Mouse (Mus musculus) heart, adult 2 months (tissue): ENCODE measurements around the gene Olfr1221. TPM values are rescaled to one million over a fixed set of nuclear protein-coding genes. Genes with fewer than 3 reads are reported as not detected.
"Not testable (repeated sequence)": the region's sequence is repeated elsewhere in the genome, so short reads cannot be mapped to it uniquely, and the experiment has no call there.

Experiments used
- DNase-seq, 2 experiments: peaks; one replicate each; pipeline ENCODE4 v3.0.0; 2021
- H3K27ac ChIP-seq: fragments of 200-600 bp; 2 replicates; pipeline ENCODE4 v1.8.1; 2022
- H3K27me3 ChIP-seq: fragments of 200-500 bp; 2 replicates; pipeline ENCODE4 v1.6.1; 2012; ENCODE audit warnings: mild to moderate bottlenecking, low read length, inconsistent platforms, mixed read lengths; ENCODE audit not compliant: control insufficient read depth, insufficient read depth
- H3K36me3 ChIP-seq: fragments of 200-500 bp; 2 replicates; pipeline ENCODE4 v1.6.1; 2012; ENCODE audit warnings: low read length, inconsistent platforms; ENCODE audit not compliant: control insufficient read depth, insufficient read depth
- H3K4me1 ChIP-seq: fragments of 200-500 bp; 2 replicates; pipeline ENCODE4 v1.6.1; 2011; ENCODE audit warnings: low read length; ENCODE audit not compliant: control insufficient read depth, insufficient read depth
- H3K4me3 ChIP-seq: fragments of 200-600 bp; 2 replicates; pipeline ENCODE4 v1.8.1; 2022
- H3K79me2 ChIP-seq: fragments of 200-500 bp; replicated peaks from 2 replicates; pipeline ENCODE4 v1.6.1; 2012; ENCODE audit warnings: mild to moderate bottlenecking, inconsistent platforms, low read length, moderate library complexity, mixed read lengths; ENCODE audit not compliant: control insufficient read depth, insufficient read depth
- H3K9ac ChIP-seq: fragments of 200-500 bp; 2 replicates; pipeline ENCODE4 v1.6.1; 2012; ENCODE audit warnings: low read depth, mild to moderate bottlenecking, control low read depth, inconsistent platforms, low read length, mixed read lengths
- CTCF ChIP-seq: fragments of 200-600 bp; IDR thresholded peaks from 2 replicates; pipeline ENCODE4 v1.8.1; 2022; ENCODE audit warnings: antibody characterized with exemption, mild to moderate bottlenecking, moderate library complexity
- EP300 ChIP-seq: fragments of 200-500 bp; IDR thresholded peaks from 2 replicates; pipeline ENCODE4 v1.6.1; 2011; ENCODE audit warnings: low read depth, low read length, control low read depth; ENCODE audit not compliant: insufficient read depth
- POLR2A ChIP-seq: fragments of 200-500 bp; IDR thresholded peaks from 2 replicates; pipeline ENCODE4 v1.6.1; 2011; ENCODE audit warnings: mild to moderate bottlenecking, low read depth, low read length, control low read depth; ENCODE audit not compliant: insufficient read depth
- WGBS: fragments of 180-500 bp; shearing (Covaris S2); methylation state at CpG from one replicate; pipeline ENCODE4 v1.1.7; 2018; 5-methylcytosine and 5-hydroxymethylcytosine counted together
- intact Hi-C: fragments of 180-260 bp; cut with DNase I; formaldehyde crosslinking; loops from one replicate; pipeline ENCODE4 v1.15.1; 2025
- long read RNA-seq: library from polyadenylated mRNA; stranded (forward); transcript quantifications from one replicate; pipeline ENCODE4 v2.0.0, GENCODE M21; 2021
- polyA plus RNA-seq: library from polyadenylated mRNA; depleted of rRNA; stranded (reverse); fragments of >200 nt; gene quantifications from 2 replicates; pipeline ENCODE4 v1.2.3, GENCODE M21; 2012; rRNA removed
- total RNA-seq, 2 experiments: library from RNA; stranded (reverse); gene quantifications; 2 replicates each; pipeline ENCODE4 v1.2.3; 2021

Olfr1221 gene
- total RNA-seq (not detected), polyA plus RNA-seq (not detected in 2 replicates)
- long read RNA-seq: 0 reads

GRCm38 (mm10) chr2:89117183-89117582 lies at the start of gene Olfr1221:
Gene Olfr1221 (minus strand): TSS chr2:89117283.
- intact Hi-C loops: no loop called here
- TF ChIP-seq CTCF (no peak), POLR2A (no peak), EP300 (no peak)
- no peaks in the 10 kb centered on the region for H3K27me3 ChIP-seq
- no peaks in the 10 kb centered on the region for H3K36me3 ChIP-seq
- no peaks in the 10 kb centered on the region for H3K4me1 ChIP-seq
- WGBS: 74% methylated on average over 2 of the region's 2 CpGs
- no peaks in the 10 kb centered on the region for H3K79me2 ChIP-seq
- no peak within 1 kb of the TSS for H3K27ac ChIP-seq
- no peak for DNase-seq
- H3K9ac ChIP-seq: no peak within 1 kb of the TSS
- H3K4me3 ChIP-seq: no peak within 1 kb of the TSS

DNA sequence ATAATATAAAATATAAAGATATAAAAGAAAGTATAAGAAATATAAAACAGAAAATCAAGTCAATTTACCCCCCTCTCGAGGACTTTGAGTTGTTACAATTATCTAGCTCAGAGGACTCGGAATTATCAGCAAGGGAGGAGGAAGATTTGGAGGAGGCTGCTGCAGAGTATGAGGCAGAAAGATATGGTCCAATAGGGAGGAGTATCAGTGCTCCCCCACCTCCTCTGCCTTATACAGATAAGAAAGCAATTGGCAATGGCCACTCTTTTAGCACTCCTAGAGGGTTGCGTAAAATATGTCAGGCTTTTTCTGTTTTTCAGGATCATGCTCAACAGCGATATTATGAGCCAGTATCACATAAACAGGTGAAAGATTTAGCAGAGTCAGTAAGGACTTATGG lies 47.6 kb upstream of the Olfr1221 start:
- H3K79me2 ChIP-seq, H3K36me3 ChIP-seq, H3K9ac ChIP-seq, H3K27me3 ChIP-seq, DNase-seq, intact Hi-C loops, H3K27ac ChIP-seq, H3K4me3 ChIP-seq, H3K4me1 ChIP-seq: not testable (repeated sequence)
- 61% methylated on average over 4 of the region's 4 CpGs for WGBS

DNA sequence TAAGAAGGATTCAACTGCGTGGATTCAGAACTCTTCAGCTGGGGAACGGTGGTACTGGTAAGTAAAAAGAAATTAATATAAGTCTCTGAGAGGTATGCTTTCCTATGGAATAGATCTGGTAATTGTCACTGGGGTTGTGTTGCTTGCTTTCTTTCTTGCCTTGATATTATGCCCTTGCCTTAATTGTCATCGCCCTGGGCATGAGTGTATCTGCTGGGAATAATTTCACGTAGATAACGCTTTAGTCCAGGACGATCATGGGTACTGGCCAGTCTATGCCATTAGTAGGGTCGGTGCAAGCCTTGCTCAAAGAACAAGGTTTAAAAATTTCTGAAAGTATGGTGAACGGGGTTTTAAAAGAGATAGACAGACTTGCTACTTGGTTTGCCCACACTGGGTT lies 46.9 kb upstream of the Olfr1221 start, which contains the start of gene Olfr1224-ps1:
Gene Olfr1224-ps1 (minus strand): TSS at position 101 of the 400 bp plus-strand sequence.
- H3K4me3 ChIP-seq, H3K9ac ChIP-seq, DNase-seq, H3K27me3 ChIP-seq, H3K79me2 ChIP-seq, H3K27ac ChIP-seq, H3K4me1 ChIP-seq, intact Hi-C loops, H3K36me3 ChIP-seq: not testable (repeated sequence)
- WGBS: 85% methylated on average over 8 of the region's 8 CpGs

DNA sequence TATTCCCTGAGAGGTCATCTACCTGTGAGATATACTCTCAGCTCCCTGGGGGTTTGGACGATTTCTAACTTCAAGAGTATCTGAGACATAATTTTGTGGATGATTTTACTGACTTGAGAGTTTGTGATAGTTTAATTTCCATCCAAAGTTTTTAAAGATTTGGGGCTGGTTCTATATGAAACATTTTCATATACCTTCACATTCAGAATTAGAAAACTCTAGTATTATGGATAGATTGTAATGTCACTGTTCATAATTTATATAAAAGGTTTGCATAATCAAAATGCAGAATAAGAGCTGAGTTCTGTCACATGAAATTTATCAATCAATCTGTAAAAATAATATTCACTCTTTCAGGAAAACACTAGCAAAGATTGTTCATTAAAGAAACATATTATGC lies 34.4 kb upstream of the Olfr1221 start, which contains the start of gene Olfr1223:
Gene Olfr1223 (minus strand): TSS at position 101 of the 400 bp plus-strand sequence.
- Histone ChIP-seq H3K9ac (no peak within 1 kb of the TSS), H3K27me3 (no peaks in the 10 kb centered on the region), H3K27ac (no peak within 1 kb of the TSS), H3K36me3 (no peaks in the 10 kb centered on the region), H3K4me3 (no peak within 1 kb of the TSS), H3K79me2 (no peaks in the 10 kb centered on the region), H3K4me1 (no peaks in the 10 kb centered on the region)
- no peak for DNase-seq
- 46% methylated on average over 1 of the region's 1 CpGs for WGBS
- no peak for TF ChIP-seq POLR2A
- TF ChIP-seq CTCF: no peak
- TF ChIP-seq EP300: no peak
- intact Hi-C loops: no loop called here

DNA sequence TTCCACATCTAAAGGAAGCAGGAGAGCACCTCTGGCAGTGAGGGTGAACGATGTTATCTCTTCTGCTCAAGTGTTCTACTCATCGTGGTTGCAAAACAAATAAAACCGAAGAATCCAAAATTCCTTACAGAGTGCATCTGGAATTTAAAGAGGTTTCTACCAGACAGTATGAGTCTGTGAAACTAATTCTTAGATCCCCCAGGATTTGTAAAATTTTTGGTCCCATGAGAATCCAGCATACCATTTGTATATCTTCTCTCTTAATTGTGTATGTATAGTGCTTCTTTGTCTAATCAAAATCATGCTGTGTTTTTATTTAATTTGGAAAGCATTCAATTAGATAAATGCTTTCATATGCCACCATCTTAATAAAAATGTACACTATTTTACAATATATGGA lies 15.9 kb upstream of the Olfr1221 start, which contains the start of gene Olfr1222:
Gene Olfr1222 (minus strand): TSS at position 101 of the 400 bp plus-strand sequence.
- no peak for DNase-seq
- H3K27me3 ChIP-seq: no peaks in the 10 kb centered on the region
- TF ChIP-seq EP300 (no peak), POLR2A (no peak), CTCF (no peak)
- no peak within 1 kb of the TSS for H3K9ac ChIP-seq
- no peaks in the 10 kb centered on the region for H3K4me1 ChIP-seq
- H3K27ac ChIP-seq: no peak within 1 kb of the TSS
- H3K4me3 ChIP-seq: no peak within 1 kb of the TSS
- H3K79me2 ChIP-seq: no peaks in the 10 kb centered on the region
- 23% methylated on average over 3 of the region's 3 CpGs for WGBS
- no peaks in the 10 kb centered on the region for H3K36me3 ChIP-seq
- intact Hi-C loops: no loop called here

- Histone ChIP-seq H3K27me3 (no peaks in the 10 kb centered on the region), H3K9ac (no peak within 1 kb of the TSS), H3K4me1 (no peaks in the 10 kb centered on the region), H3K36me3 (no peaks in the 10 kb centered on the region), H3K79me2 (no peaks in the 10 kb centered on the region), H3K4me3 (no peak within 1 kb of the TSS), H3K27ac (no peak within 1 kb of the TSS)
- WGBS: 58% methylated on average over 3 of the region's 3 CpGs
- DNase-seq: no peak
- TF ChIP-seq EP300 (no peak), CTCF (no peak), POLR2A (no peak)
- intact Hi-C loops: no loop called here
Measured at GRCm38 (mm10) chr2:89106735-89107134, 10.3 kb downstream of the Olfr1221 start, which contains the start of gene Olfr1220. Gene Olfr1220 (minus strand): TSS chr2:89106835.
